Mouse (Mus musculus) myocyte (in vitro differentiated cells): ENCODE measurements around the gene Bckdha.

Source experiments
- POLR2A ChIP-seq: IDR thresholded peaks from one replicate; pipeline ENCODE4 v1.6.1; 2011; ENCODE audit warnings: low read depth, mild to moderate bottlenecking, control low read depth, moderate library complexity; ENCODE audit not compliant: insufficient read length
- TCF12 ChIP-seq: IDR thresholded peaks from one replicate; pipeline ENCODE4 v1.6.1; 2011; ENCODE audit warnings: mild to moderate bottlenecking, control low read depth; ENCODE audit not compliant: poor library complexity, insufficient read depth, severe bottlenecking

DNA sequence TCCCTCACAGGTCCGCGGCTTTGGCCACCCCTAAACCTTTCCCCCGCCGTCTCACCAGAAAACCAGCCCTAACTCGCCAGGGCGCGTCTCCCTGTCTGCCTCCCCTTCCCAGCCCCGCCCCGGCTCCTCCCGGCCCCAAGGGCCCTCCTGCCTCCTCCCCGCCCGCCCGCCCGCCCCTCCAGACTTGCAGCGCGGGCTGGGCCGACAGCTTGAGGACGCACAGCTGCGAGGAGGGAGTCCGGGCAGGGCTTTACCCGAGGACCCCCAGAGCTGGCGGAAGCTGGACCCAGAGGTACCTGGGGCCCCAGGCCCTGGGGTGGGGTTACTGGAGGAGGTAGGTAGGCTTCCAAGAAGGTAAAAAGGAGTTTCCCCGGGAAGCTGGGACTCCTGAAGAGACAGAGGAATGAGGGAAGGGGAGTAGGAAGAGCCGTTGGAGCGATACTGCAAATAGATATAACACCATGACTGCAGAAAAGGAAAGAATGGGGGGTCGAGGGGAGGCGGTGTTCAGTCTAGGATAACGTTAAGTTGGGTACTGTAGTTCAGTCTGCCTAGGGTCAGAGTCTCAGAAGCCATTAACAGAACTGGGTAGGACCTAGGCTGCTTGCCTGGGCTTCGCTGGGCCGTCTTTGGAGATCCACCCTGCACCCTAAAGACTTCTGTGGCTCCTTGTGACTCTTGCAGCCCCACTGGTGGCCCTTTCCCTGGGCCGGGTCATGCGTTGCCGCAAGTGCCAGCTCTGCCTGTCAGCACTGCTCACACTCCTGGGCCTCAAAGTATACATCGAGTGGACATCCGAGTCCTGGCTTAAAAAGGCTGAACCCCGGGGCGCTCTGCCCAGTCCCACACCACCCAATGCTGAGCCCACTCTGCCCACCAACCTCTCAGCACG lies 31.1 kb downstream of the Bckdha start:
- TF ChIP-seq POLR2A: peak; percentile 38
- no peak for TF ChIP-seq TCF12
